Mouse (Mus musculus): Measurements from ENCODE around the gene Larp6. TPM values are rescaled to one million over a fixed set of nuclear protein-coding genes. Genes with fewer than 3 reads are reported as not detected.

Larp6 gene
- total RNA-seq, 2 experiments from 2014 or later = 1.1 to 1.3 TPM

DNA sequence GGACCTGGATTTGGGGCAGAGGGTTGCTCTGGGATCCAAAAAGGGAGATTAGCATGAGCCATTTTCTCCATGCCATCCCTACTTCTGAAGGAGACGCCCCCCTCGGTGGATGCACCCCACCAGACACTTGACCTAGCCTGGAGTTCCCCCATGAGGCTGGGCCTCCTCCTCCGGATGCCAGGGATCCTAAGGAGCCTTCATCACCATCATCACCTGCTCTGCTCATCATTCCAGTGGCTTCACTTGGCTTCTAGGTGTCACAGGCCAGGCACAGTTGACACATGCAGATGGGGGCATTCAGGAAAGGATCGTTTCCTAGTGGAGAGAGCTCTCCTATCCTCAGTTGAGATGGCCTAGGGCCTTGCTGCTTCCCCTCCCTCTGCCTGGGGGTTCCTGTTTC, 827 bp downstream of the Larp6 start:
- DNase-seq = no peak
- intact Hi-C loops (cut with DNase I) = no loop called here

DNA sequence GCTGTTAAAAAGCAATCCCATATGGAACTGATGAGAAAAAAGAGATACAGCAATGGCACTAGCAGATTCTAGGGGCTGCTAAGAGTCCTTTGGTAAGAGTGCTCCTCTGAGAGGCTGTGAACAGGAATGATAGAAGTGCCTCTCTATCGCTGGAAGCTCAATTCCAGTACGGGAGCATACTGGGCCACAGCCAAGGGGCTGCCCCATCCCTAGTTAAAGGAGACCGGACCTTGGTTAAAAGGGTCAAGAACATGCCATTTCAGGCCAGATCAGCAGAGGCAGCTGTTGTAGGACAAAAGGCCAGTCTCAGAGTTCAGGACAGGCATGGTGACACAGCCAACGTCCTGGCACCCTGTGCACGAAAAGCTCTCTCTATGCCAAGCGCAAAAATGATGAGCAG, 1.4 kb downstream of the Larp6 start:
- DNase-seq = no peak
- intact Hi-C loops (cut with DNase I) = no loop called here

DNA sequence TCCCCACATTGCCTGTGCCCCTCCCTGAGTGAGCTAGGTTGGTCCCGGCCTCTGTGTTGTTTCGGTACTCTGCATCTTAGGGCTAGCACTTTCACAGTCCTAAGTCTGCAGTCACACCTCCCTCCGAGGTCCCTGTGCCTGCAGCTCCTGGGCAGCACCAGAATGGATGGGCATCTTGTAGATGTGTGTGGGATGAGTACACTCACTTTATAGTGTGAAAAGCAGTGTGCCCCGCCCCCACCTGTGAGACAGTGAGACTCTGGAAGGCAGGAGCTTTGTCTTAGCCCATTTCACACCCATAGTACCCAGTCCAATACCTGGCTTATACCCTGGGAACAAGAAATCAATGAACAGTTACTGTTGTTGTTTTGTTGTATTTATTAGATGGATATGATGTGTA, 2.5 kb downstream of the Larp6 start:
- no peak for DNase-seq
- intact Hi-C loops (cut with DNase I) = no loop called here

DNA sequence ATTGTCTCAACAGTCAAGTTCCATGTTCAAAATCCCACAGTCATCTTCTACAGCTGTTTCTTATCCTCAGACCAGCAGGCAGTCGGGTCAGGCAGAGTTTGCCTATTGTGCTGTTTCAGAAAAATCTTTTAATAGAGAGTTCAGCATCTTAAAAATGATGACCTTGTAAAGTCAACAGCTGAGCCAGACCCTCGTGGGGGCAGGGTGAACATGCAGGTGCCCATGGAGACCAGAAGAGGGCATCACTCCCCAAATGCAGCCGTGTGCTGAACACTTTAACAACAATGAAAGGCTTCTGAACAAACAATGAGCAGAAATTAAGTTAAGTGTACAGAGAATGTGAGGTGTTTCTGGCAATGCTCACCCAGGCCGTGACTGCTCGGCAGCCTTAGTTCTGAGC, 3.0 kb downstream of the Larp6 start:
- no peak for DNase-seq
- intact Hi-C loops (cut with DNase I) = no loop called here

DNA sequence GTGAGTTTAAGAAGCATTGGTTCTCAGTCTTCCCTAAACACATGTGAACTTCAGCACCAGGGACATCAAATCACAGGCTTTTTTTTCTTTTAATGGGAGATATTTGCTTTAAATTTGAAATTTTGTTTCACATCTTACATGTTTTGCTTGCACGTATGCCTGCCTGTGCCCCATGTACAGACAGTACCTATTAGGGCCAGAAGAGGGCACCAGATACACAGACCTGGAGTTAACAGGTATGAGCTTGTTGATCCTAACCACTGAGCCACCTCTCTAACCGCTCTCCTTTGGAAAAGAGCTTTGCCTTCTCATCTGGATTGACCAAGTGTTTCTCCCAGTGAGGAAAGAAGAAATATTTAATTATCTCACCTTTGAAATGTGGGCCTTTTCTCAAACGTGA, 5.5 kb downstream of the Larp6 start:
- intact Hi-C loops (cut with DNase I) = no loop called here
- peak in 1 of 2 experiments; percentile 55 for DNase-seq

DNA sequence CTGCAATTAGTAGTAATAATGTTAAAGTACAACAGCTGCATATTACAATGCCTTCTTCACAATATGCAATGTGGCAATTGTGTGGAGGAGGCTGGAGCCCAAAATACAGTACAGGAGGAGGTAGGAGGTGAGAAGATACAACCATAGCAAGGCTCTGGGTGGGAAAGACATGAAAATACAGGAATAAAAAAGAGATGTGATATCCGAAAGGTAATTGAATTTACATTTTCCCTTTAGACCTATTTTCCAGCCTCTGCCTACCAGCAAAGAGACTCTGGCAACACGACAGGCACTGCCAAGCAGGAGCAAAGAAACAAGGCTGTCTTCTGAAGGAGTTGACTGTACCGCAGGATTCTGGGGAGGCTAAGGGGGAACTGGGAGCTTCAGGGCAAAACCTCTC, 6.9 kb downstream of the Larp6 start:
- intact Hi-C loops (cut with DNase I) = no loop called here
- no peak for DNase-seq

DNA sequence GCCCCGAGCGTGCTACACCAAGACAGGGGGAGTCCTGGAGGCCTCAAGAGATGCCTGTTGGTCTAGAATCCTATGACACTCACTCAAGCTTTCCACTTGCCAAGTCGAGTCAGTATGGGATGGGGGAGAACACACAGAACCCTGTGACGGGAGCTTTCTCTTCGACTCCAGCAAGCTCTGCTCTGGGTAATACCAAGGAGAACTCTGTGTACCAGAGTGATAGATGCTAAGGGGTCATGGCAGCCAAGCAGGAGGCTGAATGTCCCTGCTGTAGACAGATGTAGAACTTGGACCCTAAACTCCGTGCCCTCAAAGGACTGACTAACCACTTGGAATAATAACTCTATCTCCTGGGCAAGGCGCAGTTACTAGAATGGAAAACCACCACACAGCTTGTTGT, 12.2 kb downstream of the Larp6 start:
- no peak for DNase-seq
- intact Hi-C loops (cut with DNase I) = no loop called here

DNA sequence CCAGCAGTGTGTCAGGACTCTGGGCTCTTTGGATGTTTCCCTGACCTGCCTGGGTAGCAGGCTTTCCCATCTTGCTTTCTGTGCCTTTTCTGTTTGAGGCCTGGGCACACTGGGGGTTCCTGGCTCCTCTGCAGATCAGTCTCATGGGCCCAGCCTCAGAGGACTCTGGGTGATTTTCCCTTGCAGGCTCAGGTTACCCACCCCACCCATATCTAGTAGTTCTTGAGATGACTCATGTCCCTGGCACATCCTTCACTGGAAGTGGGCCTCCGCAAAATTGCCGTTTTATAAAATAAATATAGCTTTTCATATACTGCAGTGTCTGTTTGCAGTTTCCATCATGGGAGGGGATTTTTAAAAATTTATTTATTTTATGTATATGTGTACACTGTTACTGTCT, 21.5 kb downstream of the Larp6 start:
- intact Hi-C loops (cut with DNase I) = no loop called here
- no peak for DNase-seq

DNA sequence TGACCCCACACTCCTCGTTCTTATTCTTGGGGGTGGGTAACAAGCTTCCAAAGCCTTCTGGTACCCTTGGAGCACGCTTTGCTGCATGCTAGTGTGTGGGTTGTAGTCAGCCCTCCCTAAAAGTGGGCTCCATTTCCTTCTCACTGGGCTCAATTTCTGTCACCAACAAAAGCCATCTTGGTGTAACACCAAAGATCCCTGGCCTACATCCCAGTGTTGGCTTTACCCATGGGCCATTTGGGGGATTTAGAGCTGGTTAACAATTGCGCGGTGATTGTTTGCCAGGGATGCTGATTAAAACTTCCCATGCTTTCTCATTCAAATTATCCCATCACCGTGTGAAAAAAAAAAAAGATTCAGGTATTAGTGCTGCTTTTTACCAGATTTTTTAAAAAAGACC, 26.3 kb downstream of the Larp6 start:
- no peak for DNase-seq

DNA sequence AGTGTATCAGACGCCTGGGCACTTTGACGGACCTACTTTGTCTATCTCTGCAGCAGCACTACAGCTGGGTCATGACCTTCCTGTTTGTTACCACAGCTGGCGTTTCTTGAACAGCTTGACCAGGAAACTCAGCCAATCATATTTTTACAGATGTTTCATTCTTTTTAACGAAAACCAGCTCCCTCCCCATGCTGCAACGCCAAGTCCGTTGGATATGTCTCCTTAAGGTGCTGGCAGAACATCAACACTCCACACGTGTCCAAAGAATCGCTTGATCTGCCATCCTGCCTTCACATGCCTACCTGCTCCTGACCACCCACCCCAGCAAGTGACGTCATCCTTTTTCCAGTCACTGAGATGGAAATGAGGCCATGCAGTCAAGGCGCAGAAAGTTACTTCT, 28.6 kb downstream of the Larp6 start:
- intact Hi-C loops (cut with DNase I) = no loop called here
- DNase-seq = peak; percentile 37

More for the DNA sequence above, 26.3 kb downstream of the Larp6 start:
- intact Hi-C loops (cut with DNase I) = no loop called here

DNA sequence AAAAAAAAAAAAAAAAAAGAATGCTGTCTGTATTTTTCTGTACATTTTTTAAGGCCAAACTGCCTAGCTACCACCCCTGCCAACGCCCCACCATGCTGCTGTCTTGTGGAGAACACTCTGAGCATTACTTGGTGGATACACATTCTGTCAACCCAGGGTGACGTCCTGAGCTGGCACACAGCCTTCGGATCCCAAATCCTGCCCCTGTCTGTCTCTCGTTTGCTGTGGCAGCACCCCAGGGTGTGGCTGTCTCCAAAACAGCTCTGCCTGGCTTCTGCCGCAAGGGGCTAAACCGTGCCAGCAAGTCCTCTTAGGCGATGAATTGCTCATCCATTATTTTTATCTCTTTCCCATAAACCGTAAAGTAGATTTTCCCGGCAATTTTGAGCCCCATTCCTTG, 29.7 kb downstream of the Larp6 start:
- intact Hi-C loops (cut with DNase I) = no loop called here
- peak; percentile 60 to 68 for DNase-seq

DNA sequence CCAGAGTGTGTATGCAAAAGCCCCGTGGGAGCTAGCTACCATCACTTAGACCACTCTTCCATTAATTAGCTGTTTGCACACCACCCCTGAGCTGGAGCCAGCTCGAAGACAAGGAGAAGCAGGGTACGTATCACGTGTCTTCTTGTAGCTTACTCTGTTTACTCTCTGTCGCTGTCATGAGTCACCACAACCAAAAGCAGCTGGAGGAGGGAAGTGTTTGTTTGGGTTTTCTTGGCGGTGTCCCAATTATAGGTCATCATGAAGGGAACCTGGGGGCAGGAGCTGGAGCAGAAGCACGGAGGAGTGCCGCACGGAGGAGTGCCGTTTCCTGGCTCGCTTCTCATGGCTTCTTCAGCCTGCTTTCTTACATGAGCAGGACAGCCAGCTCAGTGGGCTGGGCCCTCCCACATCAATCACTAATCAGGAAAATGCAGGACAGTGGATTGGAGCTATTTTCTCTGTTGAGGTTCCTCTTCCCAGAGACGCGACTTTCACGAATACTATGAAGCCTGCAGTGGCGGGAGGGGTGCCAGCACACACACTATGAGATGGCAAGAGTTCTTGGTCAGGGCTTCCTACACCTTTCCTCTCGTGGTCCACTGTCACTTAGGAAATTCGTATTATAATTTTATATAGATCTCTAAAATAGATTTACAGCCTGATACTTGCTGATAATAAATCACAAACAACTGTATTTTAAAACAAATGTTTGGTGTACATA, 30.6 kb downstream of the Larp6 start:
- intact Hi-C loops (cut with DNase I) = no loop called here
- peak; percentile 16 to 44 for DNase-seq

DNA sequence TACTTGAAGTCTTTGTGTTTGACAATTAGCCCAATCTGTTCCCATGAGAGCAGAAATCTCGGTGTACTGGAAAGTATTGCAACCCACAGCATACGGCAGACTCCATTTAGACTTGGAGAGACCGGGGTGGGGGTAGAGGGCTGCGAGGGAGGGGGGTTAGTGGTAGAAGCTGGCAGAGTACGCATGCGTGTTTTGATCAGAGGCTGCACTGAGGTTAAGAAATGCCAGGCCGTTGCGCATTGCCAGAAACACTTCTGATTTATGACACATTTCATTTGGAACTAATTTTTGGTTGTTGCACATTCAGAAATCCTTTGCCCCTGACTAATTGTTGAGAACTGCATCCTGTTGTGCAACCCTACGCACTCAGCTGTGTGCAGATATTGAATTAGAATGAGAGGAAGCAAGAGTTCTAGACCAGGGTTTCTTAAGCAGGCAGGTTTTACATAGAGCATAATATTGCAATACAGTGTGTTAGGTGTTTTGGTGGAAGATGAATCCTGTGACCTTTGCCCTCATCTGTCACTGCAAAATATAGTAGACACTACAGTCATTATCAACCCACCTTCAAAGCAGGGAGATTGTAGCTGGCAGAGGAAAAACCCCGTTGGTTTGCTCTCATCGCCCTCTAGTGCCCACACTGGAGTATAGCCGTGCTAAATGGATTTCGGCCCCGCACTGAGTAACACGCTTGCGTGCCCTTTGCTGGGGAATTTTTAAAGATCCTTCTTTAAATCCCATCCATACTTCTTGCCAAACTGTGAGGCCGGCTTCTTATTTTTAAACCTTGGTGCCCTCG, 31.6 kb downstream of the Larp6 start:
- DNase-seq = peak; percentile 21 to 30
- intact Hi-C loops (cut with DNase I) = no loop called here

DNA sequence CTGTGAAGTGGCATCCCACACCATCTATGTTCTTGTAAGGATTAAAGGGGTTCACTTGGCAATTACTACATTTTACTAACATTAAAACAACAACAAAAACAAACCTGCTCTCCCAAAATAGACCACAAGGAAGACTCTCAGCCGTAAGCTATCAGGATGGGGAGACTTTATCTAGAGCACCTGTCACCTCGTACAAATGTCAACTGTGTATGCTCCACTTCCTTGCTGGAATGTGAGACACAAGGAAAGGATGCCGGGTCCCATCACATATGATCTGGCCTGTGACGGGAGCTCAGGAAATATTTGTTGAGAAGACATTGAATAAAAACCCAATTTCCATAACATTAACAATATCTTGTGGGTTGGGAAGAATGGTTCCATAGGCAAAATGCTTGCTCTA, 32.2 kb downstream of the Larp6 start:
- intact Hi-C loops (cut with DNase I) = no loop called here
- DNase-seq = no peak

DNA sequence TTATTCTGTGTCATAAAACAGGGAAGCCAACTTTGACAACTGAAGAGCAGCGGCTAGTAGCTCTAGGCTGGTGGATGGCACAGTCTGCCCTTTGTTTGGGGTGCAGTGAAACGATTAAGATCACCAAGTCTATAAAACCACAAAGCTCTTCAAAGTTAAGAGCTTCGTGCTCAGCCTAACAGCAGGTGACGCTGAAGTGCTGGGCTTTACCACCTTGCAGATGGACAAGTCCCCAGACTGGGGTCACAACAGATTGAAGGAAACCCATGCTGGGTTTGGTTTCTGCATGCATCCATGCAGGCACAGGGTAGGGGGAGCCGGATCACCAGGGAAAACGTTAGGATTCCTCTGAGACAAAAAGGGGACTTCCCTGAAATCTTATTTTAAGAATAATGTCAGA, 33.8 kb downstream of the Larp6 start:
- DNase-seq = no peak
- intact Hi-C loops (cut with DNase I) = no loop called here

DNA sequence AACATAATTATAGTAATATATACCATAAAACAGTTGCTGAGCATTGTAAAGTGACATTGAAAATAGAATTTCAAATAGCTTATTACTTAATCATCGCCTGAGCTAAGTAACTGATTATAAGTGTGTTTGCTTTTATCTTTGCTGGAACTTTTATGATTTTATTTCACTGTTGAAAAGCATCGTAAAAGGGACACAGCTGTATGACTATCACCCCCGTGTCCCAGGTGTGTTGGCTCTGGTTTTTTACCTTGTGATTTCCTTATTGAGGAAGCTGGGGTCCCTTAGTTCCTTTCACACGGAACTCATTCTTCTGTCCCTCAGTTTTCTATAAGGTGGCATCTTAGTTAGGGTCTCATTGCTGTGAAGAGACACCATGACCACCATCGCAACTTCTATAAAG, 34.9 kb downstream of the Larp6 start:
- intact Hi-C loops (cut with DNase I) = no loop called here
- DNase-seq = no peak

DNA sequence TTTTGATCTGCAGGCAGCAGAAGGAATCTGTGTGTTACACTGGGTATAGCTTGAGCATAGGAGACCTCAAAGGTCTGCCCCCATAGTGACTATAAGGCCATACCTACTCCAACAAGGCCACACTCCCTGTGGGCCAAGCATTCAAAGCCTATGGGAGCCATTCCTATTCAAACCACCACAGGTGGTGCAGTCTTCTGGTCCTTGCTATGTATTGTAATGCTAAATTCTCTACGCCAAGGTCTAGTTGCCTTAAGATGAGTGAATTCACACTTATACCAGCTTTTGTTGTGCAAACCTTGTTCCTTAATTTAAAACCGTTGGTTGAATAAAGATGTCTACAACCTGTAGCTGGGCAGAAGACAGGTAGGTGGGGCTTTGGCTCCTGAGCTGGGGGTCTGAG, 35.4 kb downstream of the Larp6 start:
- DNase-seq = no peak
- intact Hi-C loops (cut with DNase I) = no loop called here

DNA sequence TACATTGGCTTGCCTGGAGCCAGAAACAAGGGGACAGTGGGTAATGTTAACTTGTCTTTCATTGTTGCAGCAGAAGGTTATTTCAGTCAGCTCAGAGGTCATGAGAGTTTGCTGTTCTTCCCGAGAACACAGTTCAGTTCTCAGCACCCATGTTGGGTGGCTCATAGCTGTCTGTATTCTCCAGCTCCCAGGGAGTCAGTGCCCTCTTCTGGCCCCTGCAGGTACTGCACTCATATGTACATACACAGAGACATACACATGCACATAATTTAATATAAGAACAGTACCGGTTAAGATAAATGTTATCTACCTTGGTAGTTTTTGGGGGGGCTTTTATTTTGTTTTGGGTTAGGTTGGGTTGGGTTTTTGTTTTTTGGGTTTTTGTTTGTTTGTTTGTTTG, 36.3 kb downstream of the Larp6 start:
- intact Hi-C loops (cut with DNase I) = no loop called here
- no peak for DNase-seq

DNA sequence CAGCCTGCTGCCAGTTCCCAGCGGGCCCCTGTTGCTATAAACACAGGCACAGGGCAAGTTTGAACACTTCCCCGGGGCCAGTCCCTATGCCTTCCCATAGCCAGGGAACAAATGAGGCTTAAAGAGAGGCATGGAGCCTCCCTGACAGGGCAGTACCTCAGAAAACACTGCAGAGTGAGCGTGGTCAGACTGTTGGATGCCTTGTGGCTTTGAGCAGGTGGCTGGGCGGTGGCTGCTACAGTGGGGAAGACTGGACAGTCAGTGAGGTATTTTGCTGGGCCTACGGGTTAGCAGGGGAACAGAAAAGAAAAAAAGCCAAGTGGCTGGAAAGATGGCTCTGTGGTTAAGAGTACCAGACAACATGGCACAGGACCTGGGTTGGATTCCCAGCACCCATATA, 38.3 kb downstream of the Larp6 start:
- intact Hi-C loops (cut with DNase I) = no loop called here
- no peak for DNase-seq

DNA sequence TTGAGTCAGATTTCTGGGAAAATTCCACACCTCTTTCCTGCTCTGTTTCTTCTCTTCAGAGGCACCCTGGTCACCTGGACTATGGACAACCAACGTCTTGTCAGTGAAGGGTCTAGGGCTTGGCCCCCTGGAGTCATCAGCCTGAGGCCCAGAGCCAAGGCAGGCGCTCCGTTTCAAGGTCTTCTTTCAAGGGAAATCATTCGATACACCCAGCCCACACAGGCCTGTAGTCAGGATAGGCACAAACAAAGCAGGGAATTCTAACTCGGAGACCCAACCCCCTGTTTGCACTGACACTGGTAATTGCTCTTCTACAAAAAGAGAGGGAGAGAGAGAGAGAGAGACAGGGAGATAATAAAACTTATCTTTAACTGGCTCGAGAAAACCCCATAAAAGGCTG, 39.2 kb downstream of the Larp6 start:
- DNase-seq = no peak
- intact Hi-C loops (cut with DNase I) = no loop called here

DNA sequence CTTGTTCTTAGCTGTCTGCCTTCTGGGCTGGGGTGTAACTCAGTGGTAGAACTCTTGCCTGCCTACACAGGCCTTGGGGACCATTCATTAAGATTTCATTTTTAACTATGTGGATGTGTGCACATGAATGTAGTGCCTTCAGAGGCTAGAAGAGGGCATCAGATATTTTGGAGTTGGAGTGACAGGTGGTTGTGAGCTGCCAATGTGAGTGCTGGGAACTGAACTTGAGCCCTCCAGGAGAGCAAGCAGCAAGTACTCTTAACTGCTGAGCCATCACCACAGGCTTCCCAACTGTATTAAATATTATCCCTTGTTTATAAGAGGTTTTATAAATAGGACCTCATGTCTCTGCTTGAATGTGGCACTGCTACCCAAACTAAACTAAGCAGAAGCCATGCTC, 39.8 kb downstream of the Larp6 start:
- intact Hi-C loops (cut with DNase I) = no loop called here
- no peak for DNase-seq

DNA sequence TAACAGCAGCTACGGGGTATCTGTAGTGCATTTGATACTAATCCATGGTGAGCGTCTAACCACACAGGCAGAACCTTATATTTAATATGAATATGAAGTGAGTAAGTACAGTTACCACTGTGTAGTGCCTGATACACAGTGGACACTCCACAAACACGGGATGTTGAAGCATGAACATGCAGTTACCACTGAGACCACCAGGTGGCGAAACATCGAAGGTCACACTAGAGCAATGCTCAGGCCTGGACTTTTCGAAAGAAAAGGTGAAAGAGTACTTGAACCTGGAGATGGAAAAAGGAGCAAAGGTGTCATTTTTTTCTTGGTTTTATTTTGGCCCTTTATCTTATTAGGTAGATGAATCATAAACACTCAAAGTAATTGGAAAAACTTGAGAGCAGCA, 43.5 kb downstream of the Larp6 start:
- peak; percentile 68 to 69 for DNase-seq
- intact Hi-C loops (cut with DNase I) = loop anchor here (2.0 kb wide), 3 partner anchors 39 to 103 kb away; partner anchors contain the start of gene Uaca

Data from gastrocnemius, postnatal 36 days (tissue).